Mouse (Mus musculus) forebrain, postnatal 0 days (tissue): ENCODE data around the gene Hgfac. TPM values are rescaled to one million over a fixed set of nuclear protein-coding genes. Genes with fewer than 3 reads are reported as not detected.
A peak's percentile ranks its signal among the peaks of the same experiment; 100 is the strongest.

Source experiments
- ATAC-seq: fragments of 200-750 bp; cut with Nextera tagmentation; 2 replicates; pipeline ENCODE4 v1.8.0; 2017; ENCODE audit warnings: mild to moderate bottlenecking, moderate library complexity
- DNase-seq: peaks from one replicate; pipeline ENCODE4 v3.0.0-alpha.2; 2015
- H3K27ac ChIP-seq: fragments of 300-500 bp; sonication (generic); 2 replicates; pipeline ENCODE4 v1.5.1; 2014; ENCODE audit warnings: low read depth, mild to moderate bottlenecking, antibody characterized with exemption, low read length, moderate library complexity, mixed read lengths
- H3K27me3 ChIP-seq: fragments of 300-500 bp; sonication (generic); 2 replicates; pipeline ENCODE4 v1.6.1; 2014; ENCODE audit warnings: mild to moderate bottlenecking, low read length, mixed read lengths; ENCODE audit not compliant: insufficient read depth
- H3K36me3 ChIP-seq: fragments of 300-500 bp; sonication (generic); 2 replicates; pipeline ENCODE4 v1.6.1; 2014; ENCODE audit warnings: mild to moderate bottlenecking, moderate library complexity; ENCODE audit not compliant: insufficient read depth
- H3K4me1 ChIP-seq: fragments of 300-500 bp; sonication (generic); 2 replicates; pipeline ENCODE4 v1.6.1; 2014; ENCODE audit warnings: antibody characterized with exemption; ENCODE audit not compliant: insufficient read depth
- H3K4me2 ChIP-seq: fragments of 300-500 bp; sonication (generic); 2 replicates; pipeline ENCODE4 v1.6.1; 2014; ENCODE audit warnings: low read depth, mild to moderate bottlenecking, moderate library complexity
- H3K4me3 ChIP-seq: fragments of 300-500 bp; sonication (generic); 2 replicates; pipeline ENCODE4 v1.5.1; 2014; ENCODE audit warnings: low read depth, low read length, mixed read lengths
- H3K9ac ChIP-seq: fragments of 300-500 bp; sonication (generic); 2 replicates; pipeline ENCODE4 v1.6.1; 2014; ENCODE audit warnings: mild to moderate bottlenecking
- H3K9me3 ChIP-seq: fragments of 300-500 bp; sonication (generic); 2 replicates; pipeline ENCODE4 v1.6.1; 2016; ENCODE audit warnings: low read length
- CTCF ChIP-seq: sonication (generic); IDR thresholded peaks from 2 replicates; pipeline ENCODE4 v1.5.1; 2016; ENCODE audit warnings: antibody characterized with exemption, control low read depth, low read depth
- WGBS: fragments of 180-500 bp; shearing (Covaris S2); extraction: QIAGEN DNeasy Blood & Tissue Kit; methylation state at CpG from one replicate; pipeline ENCODE4 v1.1.7; 2014; 5-methylcytosine and 5-hydroxymethylcytosine counted together
- polyA plus RNA-seq: library from polyadenylated mRNA; unstranded; fragments of >200 nt; fragmentation: Nextera tagmentation; extraction: Ambion mirVana; gene quantifications from 2 replicates; pipeline ENCODE4 v1.2.1, GENCODE M21; 2015
- total RNA-seq: library from RNA; depleted of rRNA; stranded (reverse); fragments of >200 nt; gene quantifications from 2 replicates; pipeline ENCODE4 v1.2.3, GENCODE M21; 2014

Hgfac gene
- total and polyA plus RNA-seq, 2 experiments from 2014 or later: 2.1 TPM; not detected in 1

GRCm38 (mm10) chr5:35056604-35057432 is 15.5 kb downstream of the Hgfac start, which contains the start of gene Dok7:
Gene Dok7, plus strand, starts transcription at chr5:35056766.
- Histone ChIP-seq H3K27ac (peak within 1 kb of the TSS; percentile 59; the same call in 1 of the 2 replicates), H3K9ac (peak within 1 kb of the TSS; percentile 72), H3K27me3 (no peaks in the 10 kb centered on the region), H3K4me1 (peaks cover 4% of the 10 kb centered on the region; the same call in 1 of the 2 replicates), H3K9me3 (no peaks in the 10 kb centered on the region), H3K4me3 (peak within 1 kb of the TSS; percentile 69), H3K4me2 (peak within 1 kb of the TSS; percentile 93), H3K36me3 (no peaks in the 10 kb centered on the region)
- peak; percentile 52 for TF ChIP-seq CTCF
- DNase-seq (peak; percentile 64), ATAC-seq (peak; percentile 78)
- 2% methylated on average over 48 of the region's 74 CpGs for WGBS

GRCm38 (mm10) chr5:35057582-35057981 is 16.3 kb downstream of the Hgfac start:
- H3K27ac ChIP-seq: no peak overlapping the region

GRCm38 (mm10) chr5:35058216-35058615 is 16.9 kb downstream of the Hgfac start:
- TF ChIP-seq CTCF: no peak
- Histone ChIP-seq H3K4me1 (peaks cover 4% of the 10 kb centered on the region; the same call in 1 of the 2 replicates), H3K4me3 (peak overlapping the region; percentile 69), H3K9ac (no peak overlapping the region), H3K27me3 (no peaks in the 10 kb centered on the region), H3K27ac (no peak overlapping the region), H3K9me3 (no peaks in the 10 kb centered on the region), H3K4me2 (peak overlapping the region; percentile 93), H3K36me3 (no peaks in the 10 kb centered on the region)
- 62% methylated on average over 1 of the region's 1 CpGs for WGBS
- no peak for DNase-seq
- ATAC-seq: no peak

More at GRCm38 (mm10) chr5:35057582-35057981, 16.3 kb downstream of the Hgfac start:
- peak; percentile 30 for ATAC-seq
- peaks cover 4% of the 10 kb centered on the region; the same call in 1 of the 2 replicates for H3K4me1 ChIP-seq
- H3K4me3 ChIP-seq: peak overlapping the region; percentile 69
- H3K27me3 ChIP-seq: no peaks in the 10 kb centered on the region
- H3K4me2 ChIP-seq: peak overlapping the region; percentile 93
- H3K36me3 ChIP-seq: no peaks in the 10 kb centered on the region
- H3K9ac ChIP-seq: peak overlapping the region; percentile 72
- no peak for TF ChIP-seq CTCF
- peak; percentile 38 for DNase-seq
- 11% methylated on average over 4 of the region's 4 CpGs for WGBS
- no peaks in the 10 kb centered on the region for H3K9me3 ChIP-seq

GRCm38 (mm10) chr5:35060098-35060497 is 18.8 kb downstream of the Hgfac start:
- Histone ChIP-seq H3K4me3 (no peak overlapping the region), H3K4me2 (no peak overlapping the region), H3K9ac (no peak overlapping the region), H3K27ac (no peak overlapping the region), H3K4me1 (peaks cover 4% of the 10 kb centered on the region; the same call in 1 of the 2 replicates), H3K27me3 (no peaks in the 10 kb centered on the region), H3K36me3 (no peaks in the 10 kb centered on the region), H3K9me3 (no peaks in the 10 kb centered on the region)
- DNase-seq (no peak), ATAC-seq (no peak)
- WGBS: 81% methylated on average over 3 of the region's 3 CpGs
- no peak for TF ChIP-seq CTCF

GRCm38 (mm10) chr5:35069841-35070240 is 28.5 kb downstream of the Hgfac start:
- H3K4me3 ChIP-seq: no peak overlapping the region
- no peak overlapping the region for H3K9ac ChIP-seq
- H3K9me3 ChIP-seq: no peaks in the 10 kb centered on the region
- peaks cover 5% of the 10 kb centered on the region; the same call in 1 of the 2 replicates for H3K36me3 ChIP-seq
- 86% methylated on average over 2 of the region's 2 CpGs for WGBS
- no peaks in the 10 kb centered on the region for H3K27me3 ChIP-seq
- no peak overlapping the region for H3K4me2 ChIP-seq
- no peak for ATAC-seq
- no peak for DNase-seq
- H3K4me1 ChIP-seq: no peaks in the 10 kb centered on the region
- TF ChIP-seq CTCF: no peak
- no peak overlapping the region for H3K27ac ChIP-seq

GRCm38 (mm10) chr5:35070314-35070713 is 29.0 kb downstream of the Hgfac start:
- no peaks in the 10 kb centered on the region for H3K27me3 ChIP-seq
- no peaks in the 10 kb centered on the region for H3K9me3 ChIP-seq
- H3K4me2 ChIP-seq: no peak overlapping the region
- no peak for DNase-seq
- H3K9ac ChIP-seq: no peak overlapping the region
- no peak overlapping the region for H3K27ac ChIP-seq
- 90% methylated on average over 8 of the region's 8 CpGs for WGBS
- no peak overlapping the region for H3K4me3 ChIP-seq
- TF ChIP-seq CTCF: no peak
- H3K36me3 ChIP-seq: peaks cover 7% of the 10 kb centered on the region
- no peaks in the 10 kb centered on the region for H3K4me1 ChIP-seq
- ATAC-seq: no peak

DNA sequence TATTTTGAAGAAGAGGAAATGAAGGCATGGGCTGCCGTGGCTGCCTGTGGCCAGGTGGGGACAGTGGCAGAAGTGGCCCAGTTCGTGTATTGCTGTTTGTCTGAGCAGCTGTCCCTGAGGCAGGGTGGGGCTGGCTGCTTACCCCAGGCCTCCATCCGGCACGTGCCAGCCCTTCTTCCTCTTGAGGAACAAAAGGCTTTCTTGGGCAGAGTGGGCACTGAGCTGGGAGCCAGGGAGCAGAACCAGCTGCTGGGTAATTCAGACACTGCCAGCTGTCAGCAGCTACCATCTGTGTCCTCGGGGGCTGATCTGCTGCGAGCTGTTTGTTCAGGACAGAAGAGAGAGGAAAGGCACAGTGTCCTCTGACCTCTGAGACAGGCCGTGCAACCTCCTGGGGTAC is 29.6 kb downstream of the Hgfac start:
- H3K27ac ChIP-seq: no peak overlapping the region
- WGBS: 32% methylated on average over 7 of the region's 7 CpGs
- peak; percentile 89 for ATAC-seq
- no peak for TF ChIP-seq CTCF
- DNase-seq: peak; percentile 50
- no peaks in the 10 kb centered on the region for H3K9me3 ChIP-seq
- H3K9ac ChIP-seq: no peak overlapping the region
- no peaks in the 10 kb centered on the region for H3K27me3 ChIP-seq
- no peaks in the 10 kb centered on the region for H3K4me1 ChIP-seq
- peaks cover 14% of the 10 kb centered on the region for H3K36me3 ChIP-seq
- no peak overlapping the region for H3K4me2 ChIP-seq
- no peak overlapping the region for H3K4me3 ChIP-seq
